Mouse (Mus musculus): ENCODE measurements at regions not wholly inside any gene's neighbourhood (a gene's known extent, or its start where the extent isn't known, plus 50 kb on each side); places are given as distances from the start of the nearest gene placed in this dataset.

- H3K27me3 ChIP-seq (ENCODE audit: control insufficient read depth, insufficient read depth, low read length), result no peaks in the 10 kb centered on the region
- TF ChIP-seq CTCF (IDR thresholded peaks at IDR 0.05; ENCODE audit: extremely low read depth, insufficient read depth, insufficient read length, insufficient replicate concordance) (no peak), POLR2A (IDR thresholded peaks at IDR 0.05; ENCODE audit: low read depth, low read length) (no peak)
Measured at GRCm38 (mm10) chr2:123473840-123474239, 615.9 kb upstream of the Sema6d start.

GRCm38 (mm10) chr2:123486681-123487080, 603.1 kb upstream of the Sema6d start:
- Histone ChIP-seq H3K27me3 (ENCODE audit: control insufficient read depth, insufficient read depth, low read length) (no peaks in the 10 kb centered on the region), H3K27ac (ENCODE audit: insufficient read depth, low read length) (no peak overlapping the region), H3K4me1 (ENCODE audit: control insufficient read depth, insufficient read depth, insufficient read length) (no peaks in the 10 kb centered on the region), H3K36me3 (ENCODE audit: control insufficient read depth, insufficient read depth, low read length) (no peaks in the 10 kb centered on the region), H3K4me3 (ENCODE audit: extremely low read depth, insufficient read depth, insufficient read length) (no peak overlapping the region)
- DNase-seq (ENCODE audit: low read depth in 1 of 2, low spot score in 2 of 2), result no peak
- 34% methylated on average over 1 of the region's 1 CpGs for WGBS
- no peak for TF ChIP-seq CTCF (IDR thresholded peaks at IDR 0.05; ENCODE audit: extremely low read depth, insufficient read depth, insufficient read length, insufficient replicate concordance)
- no peak for TF ChIP-seq POLR2A (IDR thresholded peaks at IDR 0.05; ENCODE audit: low read depth, low read length)

More at GRCm38 (mm10) chr2:123473840-123474239, 615.9 kb upstream of the Sema6d start:
- no peaks in the 10 kb centered on the region for H3K36me3 ChIP-seq (ENCODE audit: control insufficient read depth, insufficient read depth, low read length)
- WGBS, result 47% methylated on average over 2 of the region's 2 CpGs
- H3K4me1 ChIP-seq (ENCODE audit: control insufficient read depth, insufficient read depth, insufficient read length), result no peaks in the 10 kb centered on the region
- H3K4me3 ChIP-seq (ENCODE audit: extremely low read depth, insufficient read depth, insufficient read length), result no peak overlapping the region
- no peak overlapping the region for H3K27ac ChIP-seq (ENCODE audit: insufficient read depth, low read length)
- DNase-seq (ENCODE audit: low read depth in 1 of 2, low spot score in 2 of 2), result no peak

DNA sequence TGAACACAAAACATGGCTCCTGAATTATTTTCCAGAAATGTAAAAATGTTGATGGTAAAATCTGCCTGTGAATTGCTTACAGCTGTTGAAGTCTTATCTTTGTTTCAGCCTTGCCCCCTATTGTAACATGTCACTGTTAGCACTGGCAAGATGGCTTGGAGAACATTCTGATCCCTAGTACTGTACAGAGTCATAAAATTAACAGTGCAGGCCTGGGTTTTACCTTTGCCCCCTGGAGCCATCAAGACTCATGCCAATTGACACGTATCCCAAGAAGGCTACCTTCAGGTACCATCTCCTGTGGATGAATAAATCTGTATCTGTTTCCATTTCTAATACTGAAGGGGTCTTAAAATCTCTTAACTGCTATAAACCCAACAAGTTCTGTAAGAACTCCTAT, 583.6 kb upstream of the Sema6d start:
- Histone ChIP-seq H3K27me3 (ENCODE audit: control insufficient read depth, insufficient read depth, low read length) (no peaks in the 10 kb centered on the region), H3K4me3 (ENCODE audit: extremely low read depth, insufficient read depth, insufficient read length) (no peak overlapping the region), H3K36me3 (ENCODE audit: control insufficient read depth, insufficient read depth, low read length) (no peaks in the 10 kb centered on the region), H3K27ac (ENCODE audit: insufficient read depth, low read length) (no peak overlapping the region), H3K4me1 (ENCODE audit: control insufficient read depth, insufficient read depth, insufficient read length) (no peaks in the 10 kb centered on the region)
- WGBS, result 75% methylated on average over 1 of the region's 1 CpGs
- TF ChIP-seq CTCF (IDR thresholded peaks at IDR 0.05; ENCODE audit: extremely low read depth, insufficient read depth, insufficient read length, insufficient replicate concordance), result no peak
- no peak for TF ChIP-seq POLR2A (IDR thresholded peaks at IDR 0.05; ENCODE audit: low read depth, low read length)
- no peak for DNase-seq (ENCODE audit: low read depth in 1 of 2, low spot score in 2 of 2)

DNA sequence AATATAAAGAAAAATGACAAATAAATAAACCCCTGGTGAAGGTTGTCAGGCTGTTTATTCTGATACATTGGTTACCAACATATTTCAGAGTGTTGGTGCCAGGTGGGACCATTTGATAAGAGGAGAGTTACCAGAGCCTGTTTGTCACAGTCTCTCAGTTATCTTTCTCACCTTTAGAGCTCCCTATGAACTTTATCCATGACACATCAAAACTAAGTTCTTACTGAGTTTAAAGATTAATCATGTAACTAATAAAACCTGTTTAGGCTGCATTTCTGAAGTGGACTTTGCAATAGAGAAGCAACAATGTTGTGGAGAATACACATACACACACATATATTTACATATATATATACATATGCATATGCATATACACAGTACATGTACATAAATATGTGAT, 582.7 kb upstream of the Sema6d start:
- Histone ChIP-seq H3K27ac (ENCODE audit: insufficient read depth, low read length) (no peak overlapping the region), H3K27me3 (ENCODE audit: control insufficient read depth, insufficient read depth, low read length) (no peaks in the 10 kb centered on the region), H3K4me3 (ENCODE audit: extremely low read depth, insufficient read depth, insufficient read length) (no peak overlapping the region), H3K36me3 (ENCODE audit: control insufficient read depth, insufficient read depth, low read length) (no peaks in the 10 kb centered on the region), H3K4me1 (ENCODE audit: control insufficient read depth, insufficient read depth, insufficient read length) (no peaks in the 10 kb centered on the region)
- no peak for DNase-seq (ENCODE audit: low read depth in 1 of 2, low spot score in 2 of 2)
- TF ChIP-seq POLR2A (IDR thresholded peaks at IDR 0.05; ENCODE audit: low read depth, low read length) (no peak), CTCF (IDR thresholded peaks at IDR 0.05; ENCODE audit: extremely low read depth, insufficient read depth, insufficient read length, insufficient replicate concordance) (no peak)

- WGBS, result 49% methylated on average over 1 of the region's 1 CpGs
- H3K27me3 ChIP-seq (ENCODE audit: control insufficient read depth, insufficient read depth, low read length), result no peaks in the 10 kb centered on the region
- TF ChIP-seq POLR2A (IDR thresholded peaks at IDR 0.05; ENCODE audit: low read depth, low read length), result no peak
- no peak for TF ChIP-seq CTCF (IDR thresholded peaks at IDR 0.05; ENCODE audit: extremely low read depth, insufficient read depth, insufficient read length, insufficient replicate concordance)
- no peak overlapping the region for H3K27ac ChIP-seq (ENCODE audit: insufficient read depth, low read length)
- H3K4me3 ChIP-seq (ENCODE audit: extremely low read depth, insufficient read depth, insufficient read length), result no peak overlapping the region
- no peak for DNase-seq (ENCODE audit: low read depth in 1 of 2, low spot score in 2 of 2)
- no peaks in the 10 kb centered on the region for H3K4me1 ChIP-seq (ENCODE audit: control insufficient read depth, insufficient read depth, insufficient read length)
- H3K36me3 ChIP-seq (ENCODE audit: control insufficient read depth, insufficient read depth, low read length), result no peaks in the 10 kb centered on the region
Measured at GRCm38 (mm10) chr2:123528915-123529314, 560.9 kb upstream of the Sema6d start.

DNA sequence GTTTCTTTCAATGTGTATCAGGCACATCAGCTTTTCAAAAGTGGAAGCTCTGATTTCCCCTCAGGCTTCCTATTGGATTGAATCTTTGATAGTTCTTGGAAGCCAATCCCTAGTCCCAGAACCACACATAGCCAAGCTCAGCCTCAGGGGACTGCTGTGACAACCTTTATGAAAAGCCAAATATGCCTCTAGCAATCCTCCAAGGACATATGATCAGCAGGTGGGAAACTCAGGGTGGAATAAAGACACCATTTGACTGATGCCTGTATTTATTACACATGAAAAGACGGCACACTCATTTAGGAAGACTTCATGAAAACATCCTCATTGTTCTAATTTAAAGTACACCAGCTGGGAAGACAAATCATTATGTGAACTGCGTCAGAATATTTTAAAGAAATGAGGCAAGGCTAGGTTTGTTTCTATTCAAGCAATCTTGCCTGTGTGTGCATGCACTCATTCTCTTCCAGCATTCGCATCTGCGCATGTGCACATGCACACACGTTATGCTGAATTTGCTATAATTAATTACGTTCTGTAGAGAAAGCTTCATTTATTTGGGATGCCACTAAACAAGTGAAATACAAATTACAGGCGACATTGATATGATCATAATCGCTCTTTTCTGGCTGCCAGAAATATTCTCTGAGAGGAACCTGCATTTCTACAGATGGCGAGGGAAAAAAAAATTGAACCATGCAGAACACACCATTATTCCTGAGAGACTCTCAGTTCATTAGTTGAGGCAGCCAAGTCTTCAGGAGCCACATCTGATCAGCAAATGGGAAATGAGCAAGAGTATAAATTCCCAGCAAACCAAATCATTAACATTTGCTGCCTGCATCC, 556.6 kb upstream of the Sema6d start:
- TF ChIP-seq POLR2A (IDR thresholded peaks at IDR 0.05; ENCODE audit: low read depth, low read length), result no peak
- TF ChIP-seq CTCF (IDR thresholded peaks at IDR 0.05; ENCODE audit: extremely low read depth, insufficient read depth, insufficient read length, insufficient replicate concordance), result no peak

GRCm38 (mm10) chr2:123551249-123551850, 538.4 kb upstream of the Sema6d start:
- no peak overlapping the region for H3K27ac ChIP-seq (ENCODE audit: insufficient read depth, low read length)
- H3K27me3 ChIP-seq (ENCODE audit: control insufficient read depth, insufficient read depth, low read length), result no peaks in the 10 kb centered on the region
- TF ChIP-seq POLR2A (IDR thresholded peaks at IDR 0.05; ENCODE audit: low read depth, low read length) (no peak), CTCF (IDR thresholded peaks at IDR 0.05; ENCODE audit: extremely low read depth, insufficient read depth, insufficient read length, insufficient replicate concordance) (no peak)
- H3K4me3 ChIP-seq (ENCODE audit: extremely low read depth, insufficient read depth, insufficient read length), result no peak overlapping the region
- no peak for DNase-seq (ENCODE audit: low read depth in 1 of 2, low spot score in 2 of 2)
- 63% methylated on average over 1 of the region's 1 CpGs for WGBS
- no peaks in the 10 kb centered on the region for H3K36me3 ChIP-seq (ENCODE audit: control insufficient read depth, insufficient read depth, low read length)
- H3K4me1 ChIP-seq (ENCODE audit: control insufficient read depth, insufficient read depth, insufficient read length), result no peaks in the 10 kb centered on the region

More for the DNA sequence above, 556.6 kb upstream of the Sema6d start:
- no peak overlapping the region for H3K4me3 ChIP-seq (ENCODE audit: extremely low read depth, insufficient read depth, insufficient read length)
- 85% methylated on average over 9 of the region's 9 CpGs for WGBS
- H3K27me3 ChIP-seq (ENCODE audit: control insufficient read depth, insufficient read depth, low read length), result no peaks in the 10 kb centered on the region
- no peak overlapping the region for H3K27ac ChIP-seq (ENCODE audit: insufficient read depth, low read length)
- no peaks in the 10 kb centered on the region for H3K36me3 ChIP-seq (ENCODE audit: control insufficient read depth, insufficient read depth, low read length)
- no peaks in the 10 kb centered on the region for H3K4me1 ChIP-seq (ENCODE audit: control insufficient read depth, insufficient read depth, insufficient read length)
- no peak for DNase-seq (ENCODE audit: low read depth in 1 of 2, low spot score in 2 of 2)

Data from spleen, adult 2 months (tissue).